Mouse (Mus musculus): ENCODE measurements around the gene Khdc4. TPM values are rescaled to one million over a fixed set of nuclear protein-coding genes. Genes with fewer than 3 reads are reported as not detected.

The Khdc4 gene
- 81.0 and 86.9 TPM in 2 replicates for polyA plus RNA-seq (2015; fragmentation: Nextera tagmentation; extraction: Ambion mirVana)

- Histone ChIP-seq H3K9me3 (no peaks in the 10 kb centered on the region), H3K27ac (peak within 1 kb of the TSS; percentile 97), H3K9ac (peak within 1 kb of the TSS; percentile 90), H3K27me3 (replicated peaks) (no peaks in the 10 kb centered on the region), H3K36me3 (peaks cover 15% of the 10 kb centered on the region; the same call in 1 of the 2 replicates), H3K4me2 (peak within 1 kb of the TSS; percentile 83), H3K4me3 (replicated peaks) (peak within 1 kb of the TSS; percentile 80), H3K4me1 (peaks cover 2% of the 10 kb centered on the region; the same call in 1 of the 2 replicates)
- peak; percentile 99 for ATAC-seq (ENCODE audit: insufficient read depth, low FRiP score, low read depth)
- under 1% methylated on average over 47 of the region's 47 CpGs for WGBS
These were observed at the start of gene Khdc4 for GRCm38 (mm10) chr3:88684980-88685941. TSS of gene Khdc4 (plus strand) at chr3:88685803.

- H3K9me3 ChIP-seq = no peaks in the 10 kb centered on the region
- H3K4me1 ChIP-seq = no peaks in the 10 kb centered on the region
- H3K27ac ChIP-seq = no peak overlapping the region
- no peak overlapping the region for H3K9ac ChIP-seq
- no peak overlapping the region for H3K4me2 ChIP-seq
- no peak overlapping the region for H3K4me3 ChIP-seq (replicated peaks)
- H3K36me3 ChIP-seq = peaks cover 88% of the 10 kb centered on the region
- no peaks in the 10 kb centered on the region for H3K27me3 ChIP-seq (replicated peaks)
- ATAC-seq (ENCODE audit: insufficient read depth, low FRiP score, low read depth) = no peak
- WGBS = 90% methylated on average over 8 of the region's 8 CpGs
These were observed 49.0 kb upstream of the Khdc4 start for GRCm38 (mm10) chr3:88636555-88636986.

DNA sequence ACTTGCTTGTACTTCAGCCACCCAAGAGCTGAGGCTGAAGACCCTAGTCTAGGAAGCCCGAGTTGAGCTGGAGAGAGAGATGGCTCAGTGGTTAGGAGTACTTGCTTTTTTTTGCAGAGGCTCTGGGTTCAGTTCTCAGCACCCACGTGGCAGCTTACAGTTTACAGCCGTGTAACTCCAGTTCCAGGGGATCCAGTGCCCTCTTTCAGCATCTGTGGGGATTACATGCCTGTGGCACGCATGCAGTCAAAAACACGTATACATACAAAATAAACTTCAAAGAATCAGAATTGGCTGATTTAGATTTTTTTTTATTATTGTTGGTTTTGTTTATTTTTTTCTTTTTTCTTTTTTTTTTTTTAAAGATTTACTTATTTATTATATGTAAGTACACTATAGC is 48.5 kb upstream of the Khdc4 start:
- WGBS = 95% methylated on average over 5 of the region's 5 CpGs
- Histone ChIP-seq H3K36me3 (peaks cover 89% of the 10 kb centered on the region), H3K4me3 (replicated peaks) (no peak overlapping the region), H3K9me3 (no peaks in the 10 kb centered on the region), H3K4me1 (no peaks in the 10 kb centered on the region), H3K27me3 (replicated peaks) (no peaks in the 10 kb centered on the region), H3K27ac (no peak overlapping the region), H3K4me2 (no peak overlapping the region), H3K9ac (no peak overlapping the region)
- ATAC-seq (ENCODE audit: insufficient read depth, low FRiP score, low read depth) = no peak

DNA sequence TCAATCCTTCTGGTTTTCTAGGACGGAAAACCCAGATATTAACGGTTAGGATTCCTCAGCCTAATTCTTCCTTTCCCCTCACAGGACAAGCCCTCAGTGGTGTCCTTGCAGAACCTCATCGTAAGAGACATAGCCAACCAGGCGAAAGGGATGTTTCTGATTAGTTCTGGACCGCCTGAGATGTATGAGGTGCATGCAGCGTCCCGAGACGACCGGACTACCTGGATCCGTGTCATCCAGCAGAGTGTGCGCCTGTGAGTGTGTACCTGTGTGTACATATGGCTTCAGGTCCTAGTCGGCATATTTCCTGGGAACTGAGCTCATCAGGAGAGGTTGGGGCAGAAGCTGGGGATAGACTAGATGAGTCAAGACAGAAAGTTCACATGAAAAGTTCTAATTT is 46.4 kb upstream of the Khdc4 start:
- peaks cover 88% of the 10 kb centered on the region for H3K36me3 ChIP-seq
- no peak overlapping the region for H3K4me3 ChIP-seq (replicated peaks)
- H3K27ac ChIP-seq = no peak overlapping the region
- H3K9ac ChIP-seq = no peak overlapping the region
- H3K9me3 ChIP-seq = no peaks in the 10 kb centered on the region
- H3K4me1 ChIP-seq = no peaks in the 10 kb centered on the region
- no peaks in the 10 kb centered on the region for H3K27me3 ChIP-seq (replicated peaks)
- H3K4me2 ChIP-seq = no peak overlapping the region
- 94% methylated on average over 12 of the region's 12 CpGs for WGBS
- ATAC-seq (ENCODE audit: insufficient read depth, low FRiP score, low read depth) = no peak

GRCm38 (mm10) chr3:88640676-88641075 is 44.9 kb upstream of the Khdc4 start:
- H3K4me3 ChIP-seq (replicated peaks) = no peak overlapping the region
- H3K27ac ChIP-seq = no peak overlapping the region
- no peaks in the 10 kb centered on the region for H3K27me3 ChIP-seq (replicated peaks)
- no peaks in the 10 kb centered on the region for H3K4me1 ChIP-seq
- H3K9ac ChIP-seq = no peak overlapping the region
- H3K36me3 ChIP-seq = peaks cover 83% of the 10 kb centered on the region
- 88% methylated on average over 1 of the region's 1 CpGs for WGBS
- no peak for ATAC-seq (ENCODE audit: insufficient read depth, low FRiP score, low read depth)
- H3K9me3 ChIP-seq = no peaks in the 10 kb centered on the region
- no peak overlapping the region for H3K4me2 ChIP-seq

GRCm38 (mm10) chr3:88643078-88643477 is 42.5 kb upstream of the Khdc4 start:
- no peak for ATAC-seq (ENCODE audit: insufficient read depth, low FRiP score, low read depth)
- Histone ChIP-seq H3K4me2 (no peak overlapping the region), H3K4me3 (replicated peaks) (no peak overlapping the region), H3K36me3 (peaks cover 84% of the 10 kb centered on the region), H3K4me1 (no peaks in the 10 kb centered on the region), H3K9ac (no peak overlapping the region), H3K27me3 (replicated peaks) (no peaks in the 10 kb centered on the region), H3K9me3 (no peaks in the 10 kb centered on the region), H3K27ac (no peak overlapping the region)
- WGBS = 84% methylated on average over 5 of the region's 5 CpGs

DNA sequence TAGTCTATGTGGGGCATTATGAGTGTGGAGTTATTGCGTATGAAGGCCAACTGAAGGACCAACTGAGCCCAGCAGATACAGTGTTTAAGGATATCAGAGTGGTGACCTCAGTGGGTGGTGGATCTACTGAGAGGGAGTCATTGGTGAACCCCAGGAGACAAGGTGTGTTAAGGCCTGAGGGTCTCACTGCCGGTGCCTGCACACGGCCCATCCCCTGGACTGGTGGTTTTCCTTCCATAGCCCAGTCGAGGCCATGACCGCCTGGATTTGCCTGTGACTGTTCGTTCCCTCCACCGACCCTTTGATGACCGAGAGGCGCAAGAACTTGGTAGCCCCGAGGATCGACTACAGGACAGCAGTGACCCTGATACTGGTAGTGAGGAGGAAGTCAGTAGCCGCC is 39.7 kb upstream of the Khdc4 start:
- Histone ChIP-seq H3K4me3 (replicated peaks) (no peak overlapping the region), H3K9me3 (no peaks in the 10 kb centered on the region), H3K4me2 (no peak overlapping the region), H3K4me1 (no peaks in the 10 kb centered on the region), H3K27me3 (replicated peaks) (no peaks in the 10 kb centered on the region), H3K9ac (no peak overlapping the region), H3K36me3 (peaks cover 60% of the 10 kb centered on the region), H3K27ac (no peak overlapping the region)
- no peak for ATAC-seq (ENCODE audit: insufficient read depth, low FRiP score, low read depth)
- WGBS = 88% methylated on average over 12 of the region's 12 CpGs

GRCm38 (mm10) chr3:88646426-88646995 is 39.1 kb upstream of the Khdc4 start:
- WGBS = 77% methylated on average over 6 of the region's 6 CpGs
- Histone ChIP-seq H3K27me3 (replicated peaks) (no peaks in the 10 kb centered on the region), H3K4me1 (no peaks in the 10 kb centered on the region), H3K4me3 (replicated peaks) (no peak overlapping the region), H3K36me3 (peaks cover 57% of the 10 kb centered on the region), H3K4me2 (no peak overlapping the region), H3K9ac (no peak overlapping the region), H3K9me3 (no peaks in the 10 kb centered on the region), H3K27ac (no peak overlapping the region)
- ATAC-seq (ENCODE audit: insufficient read depth, low FRiP score, low read depth) = no peak

- Histone ChIP-seq H3K4me3 (replicated peaks) (no peak overlapping the region), H3K4me2 (no peak overlapping the region), H3K36me3 (peaks cover 51% of the 10 kb centered on the region), H3K9ac (no peak overlapping the region), H3K4me1 (no peaks in the 10 kb centered on the region), H3K27me3 (replicated peaks) (no peaks in the 10 kb centered on the region), H3K27ac (no peak overlapping the region), H3K9me3 (no peaks in the 10 kb centered on the region)
- no peak for ATAC-seq (ENCODE audit: insufficient read depth, low FRiP score, low read depth)
- WGBS = 82% methylated on average over 3 of the region's 3 CpGs
These were observed 38.5 kb upstream of the Khdc4 start for GRCm38 (mm10) chr3:88647076-88647475.

- Histone ChIP-seq H3K9me3 (no peaks in the 10 kb centered on the region), H3K27me3 (replicated peaks) (no peaks in the 10 kb centered on the region), H3K4me3 (replicated peaks) (no peak overlapping the region), H3K4me2 (no peak overlapping the region), H3K27ac (no peak overlapping the region), H3K4me1 (peaks cover 2% of the 10 kb centered on the region; the same call in 1 of the 2 replicates), H3K9ac (no peak overlapping the region), H3K36me3 (peaks cover 43% of the 10 kb centered on the region)
- WGBS = 85% methylated on average over 14 of the region's 14 CpGs
- ATAC-seq (ENCODE audit: insufficient read depth, low FRiP score, low read depth) = no peak
These were observed 37.7 kb upstream of the Khdc4 start for GRCm38 (mm10) chr3:88647779-88648413.

- no peaks in the 10 kb centered on the region for H3K27me3 ChIP-seq (replicated peaks)
- 80% methylated on average over 12 of the region's 12 CpGs for WGBS
- H3K36me3 ChIP-seq = peaks cover 36% of the 10 kb centered on the region
These were observed 37.0 kb upstream of the Khdc4 start for GRCm38 (mm10) chr3:88648452-88649168.

More at GRCm38 (mm10) chr3:88648452-88649168, 37.0 kb upstream of the Khdc4 start:
- Histone ChIP-seq H3K4me2 (no peak overlapping the region), H3K4me3 (replicated peaks) (no peak overlapping the region), H3K27ac (no peak overlapping the region), H3K9ac (no peak overlapping the region), H3K9me3 (no peaks in the 10 kb centered on the region), H3K4me1 (peaks cover 5% of the 10 kb centered on the region; the same call in 1 of the 2 replicates)
- ATAC-seq (ENCODE audit: insufficient read depth, low FRiP score, low read depth) = no peak

Measured in stomach, embryonic 15.5 days (tissue).